Mouse (Mus musculus): ENCODE measurements around the gene 3110082I17Rik. TPM values are rescaled to one million over a fixed set of nuclear protein-coding genes. Genes with fewer than 3 reads are reported as not detected.

3110082I17Rik gene
- polyA plus RNA-seq, 1 experiment from 2014 or later: 32.7 TPM

- no peak overlapping the region for H3K9ac ChIP-seq (replicated peaks)
- WGBS: 75% methylated on average over 3 of the region's 3 CpGs
- no peaks in the 10 kb centered on the region for H3K36me3 ChIP-seq
- no peaks in the 10 kb centered on the region for H3K9me3 ChIP-seq
- H3K4me2 ChIP-seq: 0 out of 2 replicates have a peak overlapping the region, but pooled peaks have one; percentile 4
- no peak overlapping the region for H3K4me3 ChIP-seq (replicated peaks)
- H3K27ac ChIP-seq: peak overlapping the region; percentile 53
- H3K4me1 ChIP-seq (replicated peaks): peaks cover 30% of the 10 kb centered on the region
- ATAC-seq (ENCODE audit: insufficient number of reproducible peaks, insufficient read depth, low FRiP score, low TSS enrichment, low read depth): no peak
- H3K27me3 ChIP-seq: no peaks in the 10 kb centered on the region
Observed at GRCm38 (mm10) chr5:139405953-139406352, 54.4 kb downstream of the 3110082I17Rik start.

DNA sequence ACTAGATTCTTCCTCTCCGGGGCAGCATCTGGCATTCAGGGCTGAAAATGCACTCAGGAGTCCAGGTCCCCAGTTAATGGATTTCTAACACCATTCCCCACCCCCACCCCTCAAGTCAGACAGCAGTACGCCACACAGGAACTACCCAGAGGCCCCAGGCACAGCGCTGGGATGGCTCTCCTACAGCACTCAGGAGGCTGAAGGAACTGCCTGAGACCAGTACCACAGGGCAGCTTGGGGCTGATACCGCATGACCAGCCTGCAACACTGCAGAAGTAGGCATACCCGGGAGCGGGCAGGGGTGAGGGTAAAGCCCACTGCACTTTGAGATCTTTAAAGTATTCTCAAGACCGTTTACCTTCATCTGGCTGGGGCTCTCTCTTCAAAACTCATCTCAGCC is 54.8 kb downstream of the 3110082I17Rik start:
- peak overlapping the region; percentile 53 for H3K27ac ChIP-seq
- ATAC-seq (ENCODE audit: insufficient number of reproducible peaks, insufficient read depth, low FRiP score, low TSS enrichment, low read depth): peak; percentile 22; the same call in 1 of the 2 replicates

GRCm38 (mm10) chr5:139404801-139405401 is 55.4 kb downstream of the 3110082I17Rik start, which contains the start of gene C130050O18Rik:
TSS of gene C130050O18Rik (plus strand) at chr5:139405280.
- Histone ChIP-seq H3K27ac (peak within 1 kb of the TSS; percentile 53), H3K9me3 (no peaks in the 10 kb centered on the region), H3K27me3 (no peaks in the 10 kb centered on the region), H3K36me3 (no peaks in the 10 kb centered on the region), H3K4me3 (replicated peaks) (no peak within 1 kb of the TSS), H3K4me1 (replicated peaks) (peaks cover 30% of the 10 kb centered on the region), H3K9ac (replicated peaks) (0 out of 2 replicates have a peak within 1 kb of the TSS, but pooled peaks have one; percentile 23), H3K4me2 (0 out of 2 replicates have a peak within 1 kb of the TSS, but pooled peaks have one; percentile 4)
- WGBS: 80% methylated on average over 6 of the region's 6 CpGs
- ATAC-seq (ENCODE audit: insufficient number of reproducible peaks, insufficient read depth, low FRiP score, low TSS enrichment, low read depth): no peak

More for the DNA sequence above, 54.8 kb downstream of the 3110082I17Rik start:
- Histone ChIP-seq H3K4me1 (replicated peaks) (peaks cover 30% of the 10 kb centered on the region), H3K36me3 (no peaks in the 10 kb centered on the region), H3K9me3 (no peaks in the 10 kb centered on the region), H3K4me2 (0 out of 2 replicates have a peak overlapping the region, but pooled peaks have one; percentile 4), H3K9ac (replicated peaks) (0 out of 2 replicates have a peak overlapping the region, but pooled peaks have one; percentile 23), H3K4me3 (replicated peaks) (no peak overlapping the region), H3K27me3 (no peaks in the 10 kb centered on the region)
- WGBS: 59% methylated on average over 7 of the region's 7 CpGs

DNA sequence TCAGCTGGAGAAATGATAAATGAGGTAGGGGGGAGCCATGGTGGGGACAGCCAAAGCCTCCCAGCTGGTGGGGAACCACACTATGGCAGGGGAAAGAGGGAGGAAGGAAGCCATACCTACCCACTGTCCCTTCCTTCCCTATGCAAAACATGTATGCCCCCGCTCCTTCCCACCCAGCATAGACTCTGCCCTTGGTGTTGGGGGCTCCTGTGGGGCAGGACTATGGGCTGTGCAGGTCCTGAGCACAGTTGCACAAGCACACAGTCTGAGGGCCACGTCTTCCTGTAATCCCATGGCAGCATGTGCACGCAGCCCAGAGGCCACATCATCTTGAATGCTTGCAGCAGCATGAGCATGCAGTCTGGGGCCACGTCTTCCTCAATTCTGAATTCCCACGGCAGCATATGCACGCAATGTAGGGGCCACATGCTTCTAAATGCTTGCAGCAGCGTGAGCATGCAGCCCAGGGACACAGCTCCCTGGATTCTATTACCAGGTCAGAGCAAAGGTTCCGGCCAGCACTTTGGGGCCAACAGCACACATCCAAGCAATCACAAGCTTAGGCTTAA is 56.6 kb downstream of the 3110082I17Rik start:
- Histone ChIP-seq H3K27me3 (no peaks in the 10 kb centered on the region), H3K27ac (no peak overlapping the region), H3K36me3 (no peaks in the 10 kb centered on the region), H3K4me1 (replicated peaks) (peaks cover 30% of the 10 kb centered on the region), H3K9ac (replicated peaks) (no peak overlapping the region), H3K4me3 (replicated peaks) (no peak overlapping the region), H3K9me3 (no peaks in the 10 kb centered on the region), H3K4me2 (no peak overlapping the region)
- 87% methylated on average over 8 of the region's 8 CpGs for WGBS
- no peak for ATAC-seq (ENCODE audit: insufficient number of reproducible peaks, insufficient read depth, low FRiP score, low TSS enrichment, low read depth)

DNA sequence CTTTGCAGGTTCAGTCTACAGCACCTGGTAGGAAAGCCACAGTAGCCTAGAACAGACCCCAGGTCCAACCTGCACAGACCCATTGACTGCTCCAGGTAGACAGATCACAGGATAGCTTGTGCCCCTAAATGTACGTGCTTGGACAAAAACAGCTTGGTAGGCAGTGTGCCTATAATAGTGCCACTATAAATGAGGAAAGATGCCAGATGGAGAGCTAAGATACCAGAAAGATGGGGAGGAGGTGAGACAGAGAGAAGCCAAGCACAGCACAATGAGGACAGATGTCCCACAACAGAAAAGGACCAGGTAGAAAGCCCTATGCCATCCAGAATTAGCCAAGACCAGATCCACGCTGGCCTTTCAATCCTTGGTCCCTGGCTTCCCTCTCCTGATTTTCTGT is 58.2 kb downstream of the 3110082I17Rik start:
- Histone ChIP-seq H3K27me3 (no peaks in the 10 kb centered on the region), H3K4me1 (replicated peaks) (peaks cover 20% of the 10 kb centered on the region), H3K27ac (no peak overlapping the region), H3K4me2 (no peak overlapping the region), H3K9ac (replicated peaks) (no peak overlapping the region), H3K4me3 (replicated peaks) (no peak overlapping the region), H3K9me3 (no peaks in the 10 kb centered on the region), H3K36me3 (no peaks in the 10 kb centered on the region)
- WGBS: 81% methylated on average over 2 of the region's 2 CpGs
- ATAC-seq (ENCODE audit: insufficient number of reproducible peaks, insufficient read depth, low FRiP score, low TSS enrichment, low read depth): no peak

DNA sequence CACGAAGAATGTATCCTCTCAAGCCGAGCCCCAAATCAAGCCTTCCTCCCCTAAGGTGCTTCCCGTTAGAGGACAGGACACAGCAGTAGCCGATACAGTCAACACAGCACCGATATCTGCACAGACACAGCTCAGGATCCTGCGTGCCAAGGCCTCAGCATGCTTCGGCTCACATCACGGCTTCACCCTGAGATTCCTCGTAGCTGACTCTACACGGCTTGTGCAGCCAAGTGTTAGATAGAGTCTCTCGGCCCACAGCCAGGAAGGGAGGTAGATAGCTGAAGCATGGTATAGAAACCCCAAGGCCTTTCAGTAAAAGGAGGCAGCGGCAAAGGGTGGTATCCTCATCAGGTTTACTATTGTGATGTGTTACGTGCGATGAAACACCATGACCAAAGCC is 60.3 kb downstream of the 3110082I17Rik start:
- H3K27me3 ChIP-seq: no peaks in the 10 kb centered on the region
- H3K36me3 ChIP-seq: no peaks in the 10 kb centered on the region
- H3K4me1 ChIP-seq (replicated peaks): peaks cover 7% of the 10 kb centered on the region
- H3K9me3 ChIP-seq: no peaks in the 10 kb centered on the region
- WGBS: 94% methylated on average over 14 of the region's 14 CpGs
- no peak overlapping the region for H3K9ac ChIP-seq (replicated peaks)
- ATAC-seq (ENCODE audit: insufficient number of reproducible peaks, insufficient read depth, low FRiP score, low TSS enrichment, low read depth): no peak
- no peak overlapping the region for H3K4me3 ChIP-seq (replicated peaks)
- H3K4me2 ChIP-seq: no peak overlapping the region
- no peak overlapping the region for H3K27ac ChIP-seq

DNA sequence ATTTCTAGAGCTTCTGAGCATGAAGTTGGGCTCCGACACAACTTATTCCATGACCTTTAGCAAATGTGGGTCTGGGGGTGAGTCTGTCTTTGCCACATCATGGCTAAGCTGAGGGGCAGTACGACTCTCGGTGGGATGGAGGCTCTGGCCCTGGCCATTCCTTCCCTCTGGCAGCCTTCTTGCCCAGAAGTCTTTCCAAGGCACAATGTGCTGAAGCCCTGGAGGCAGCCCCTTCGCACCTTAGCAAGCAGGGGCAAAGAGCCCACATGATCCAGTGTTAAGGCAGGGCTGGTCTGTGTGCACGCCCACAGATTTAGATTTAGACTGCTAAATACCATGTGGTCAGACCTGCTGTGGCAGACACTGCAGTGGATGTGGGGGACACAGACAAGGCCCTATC is 61.5 kb downstream of the 3110082I17Rik start:
- H3K4me2 ChIP-seq: no peak overlapping the region
- WGBS: 77% methylated on average over 5 of the region's 5 CpGs
- no peaks in the 10 kb centered on the region for H3K36me3 ChIP-seq
- no peak overlapping the region for H3K9ac ChIP-seq (replicated peaks)
- no peak for ATAC-seq (ENCODE audit: insufficient number of reproducible peaks, insufficient read depth, low FRiP score, low TSS enrichment, low read depth)
- H3K9me3 ChIP-seq: no peaks in the 10 kb centered on the region
- H3K4me1 ChIP-seq (replicated peaks): peaks cover 15% of the 10 kb centered on the region
- H3K27me3 ChIP-seq: no peaks in the 10 kb centered on the region
- no peak overlapping the region for H3K4me3 ChIP-seq (replicated peaks)
- H3K27ac ChIP-seq: peak overlapping the region; percentile 13; the same call in 1 of the 2 replicates

- ATAC-seq (ENCODE audit: insufficient number of reproducible peaks, insufficient read depth, low FRiP score, low TSS enrichment, low read depth): 0 out of 2 replicates have a peak, but pooled peaks have one; percentile 40
- H3K9me3 ChIP-seq: no peaks in the 10 kb centered on the region
- no peak overlapping the region for H3K27ac ChIP-seq
- no peaks in the 10 kb centered on the region for H3K27me3 ChIP-seq
- no peak overlapping the region for H3K4me3 ChIP-seq (replicated peaks)
- H3K9ac ChIP-seq (replicated peaks): no peak overlapping the region
- H3K4me2 ChIP-seq: no peak overlapping the region
- H3K4me1 ChIP-seq (replicated peaks): peaks cover 15% of the 10 kb centered on the region
- H3K36me3 ChIP-seq: 0 out of 2 replicates have a peak, but pooled peaks cover 2% of the 10 kb centered on the region
- WGBS: 40% methylated on average over 5 of the region's 5 CpGs
Observed at GRCm38 (mm10) chr5:139397959-139398753, 62.2 kb downstream of the 3110082I17Rik start.

GRCm38 (mm10) chr5:139397359-139397916 is 62.9 kb downstream of the 3110082I17Rik start:
- no peaks in the 10 kb centered on the region for H3K27me3 ChIP-seq
- H3K9me3 ChIP-seq: no peaks in the 10 kb centered on the region
- ATAC-seq (ENCODE audit: insufficient number of reproducible peaks, insufficient read depth, low FRiP score, low TSS enrichment, low read depth): no peak
- WGBS: 92% methylated on average over 4 of the region's 4 CpGs
- H3K27ac ChIP-seq: no peak overlapping the region
- H3K36me3 ChIP-seq: peaks cover 9% of the 10 kb centered on the region; the same call in 1 of the 2 replicates
- peaks cover 15% of the 10 kb centered on the region for H3K4me1 ChIP-seq (replicated peaks)
- H3K9ac ChIP-seq (replicated peaks): no peak overlapping the region
- no peak overlapping the region for H3K4me2 ChIP-seq
- no peak overlapping the region for H3K4me3 ChIP-seq (replicated peaks)

- ATAC-seq (ENCODE audit: insufficient number of reproducible peaks, insufficient read depth, low FRiP score, low TSS enrichment, low read depth): no peak
- peaks cover 23% of the 10 kb centered on the region for H3K4me1 ChIP-seq (replicated peaks)
Observed at GRCm38 (mm10) chr5:139395528-139395927, 64.8 kb downstream of the 3110082I17Rik start.

GRCm38 (mm10) chr5:139394399-139394798 is 65.9 kb downstream of the 3110082I17Rik start:
- H3K27ac ChIP-seq: no peak overlapping the region

More at GRCm38 (mm10) chr5:139395528-139395927, 64.8 kb downstream of the 3110082I17Rik start:
- no peaks in the 10 kb centered on the region for H3K9me3 ChIP-seq
- H3K27me3 ChIP-seq: no peaks in the 10 kb centered on the region
- H3K36me3 ChIP-seq: peaks cover 9% of the 10 kb centered on the region; the same call in 1 of the 2 replicates
- WGBS: 89% methylated on average over 4 of the region's 4 CpGs
- no peak overlapping the region for H3K27ac ChIP-seq
- H3K9ac ChIP-seq (replicated peaks): no peak overlapping the region
- no peak overlapping the region for H3K4me2 ChIP-seq
- no peak overlapping the region for H3K4me3 ChIP-seq (replicated peaks)

More at GRCm38 (mm10) chr5:139394399-139394798, 65.9 kb downstream of the 3110082I17Rik start:
- no peak for ATAC-seq (ENCODE audit: insufficient number of reproducible peaks, insufficient read depth, low FRiP score, low TSS enrichment, low read depth)
- no peaks in the 10 kb centered on the region for H3K27me3 ChIP-seq
- H3K9me3 ChIP-seq: no peaks in the 10 kb centered on the region
- H3K36me3 ChIP-seq: peaks cover 9% of the 10 kb centered on the region; the same call in 1 of the 2 replicates
- 60% methylated on average over 7 of the region's 7 CpGs for WGBS
- no peak overlapping the region for H3K9ac ChIP-seq (replicated peaks)
- H3K4me3 ChIP-seq (replicated peaks): no peak overlapping the region
- peaks cover 33% of the 10 kb centered on the region for H3K4me1 ChIP-seq (replicated peaks)
- H3K4me2 ChIP-seq: no peak overlapping the region

All from limb, embryonic 12.5 days (tissue).